Comparison of ENCODE assay signal across 24 mouse cellular contexts in the genomic region with DNA sequence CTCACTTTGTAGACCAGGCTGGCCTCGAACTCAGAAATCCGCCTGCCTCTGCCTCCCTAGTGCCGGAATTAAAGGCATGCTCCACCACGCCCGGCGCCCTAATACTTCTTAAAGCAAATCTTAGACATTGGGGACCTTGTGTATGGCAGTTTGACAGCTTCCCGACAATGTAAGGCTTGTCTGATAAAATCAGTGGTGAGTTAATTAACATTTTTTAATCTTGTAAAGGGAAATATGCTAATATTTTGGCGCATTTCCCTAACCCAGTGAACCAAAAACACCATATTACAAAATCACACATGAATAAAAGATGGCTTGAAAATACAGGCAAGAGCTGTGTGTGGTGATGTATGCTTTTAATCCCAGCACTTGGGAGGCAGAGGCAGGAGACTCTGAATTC. TPM values are rescaled to one million over a fixed set of nuclear protein-coding genes. Genes with fewer than 3 reads are reported as not detected.
DNase-seq lines count a peak whose midpoint lies in the region; ATAC-seq and TF ChIP-seq lines count a peak whose summit lies in the region.
"Had no signal": no experiment of that assay in that cellular context is flagged by ENCODE, and none has a peak within 500 bp of the region (broad histone marks: within the 10 kb centered on the region; RNA-seq: fewer than 3 reads in every experiment).

No protein-coding gene starts in this region.

- peaks cover 68% of the 10 kb centered on the region for H3K4me1 ChIP-seq in hindbrain, embryonic 10.5 days (replicated peaks)
- peaks cover 33% of the 10 kb centered on the region for H3K4me1 ChIP-seq in hindbrain, embryonic 12.5 days
- peaks cover 89% of the 10 kb centered on the region for H3K4me1 ChIP-seq in liver, embryonic 15.5 days (replicated peaks)
- peaks cover 57% of the 10 kb centered on the region for H3K4me1 ChIP-seq in liver, postnatal 0 days (ENCODE audit: insufficient read depth)
- H3K4me1 ChIP-seq in E14TG2a.4 (replicated peaks; ENCODE audit: low read depth, low read length) = peaks cover 89% of the 10 kb centered on the region
- H3K4me1 ChIP-seq in embryonic facial prominence, embryonic 10.5 days = peaks cover 70% of the 10 kb centered on the region

- no peak for DNase-seq in hindbrain, embryonic 10.5 days (ENCODE audit: low spot score)
- no peak for DNase-seq in liver, postnatal 0 days
- no peak for DNase-seq in embryonic facial prominence, embryonic 10.5 days (ENCODE audit: low spot score)
- DNase-seq in layer of hippocampus, adult 8-10 months (ENCODE audit: low spot score in 2 of 2) = no peak
- DNase-seq: adrenal gland, adult 8-10 months; cerebellum, adult 18-20 months; cerebellum, postnatal 36 days; embryo, embryonic 11 days; heart, postnatal 4 days; kidney, postnatal 10 days; left cerebral cortex, postnatal 4 days; right cerebral cortex, adult 18-20 months; right cerebral cortex, postnatal 4 days; thymus, postnatal 25 days had no signal

- H3K27ac ChIP-seq in hindbrain, embryonic 10.5 days = peak overlapping the region; percentile 53
- no peak overlapping the region for H3K27ac ChIP-seq in hindbrain, embryonic 12.5 days
- peak overlapping the region; percentile 66; the same call in 1 of the 2 replicates for H3K27ac ChIP-seq in liver, embryonic 15.5 days (replicated peaks)
- H3K27ac ChIP-seq in liver, postnatal 0 days (ENCODE audit: low read depth) = no peak overlapping the region
- peak overlapping the region; percentile 95; the same call in 1 of the 2 replicates for H3K27ac ChIP-seq in embryonic facial prominence, embryonic 10.5 days (replicated peaks)

- no peaks in the 10 kb centered on the region for H3K27me3 ChIP-seq in hindbrain, embryonic 10.5 days (ENCODE audit: insufficient read depth, poor library complexity, severe bottlenecking)
- no peaks in the 10 kb centered on the region for H3K27me3 ChIP-seq in hindbrain, embryonic 12.5 days
- H3K27me3 ChIP-seq in liver, embryonic 15.5 days = no peaks in the 10 kb centered on the region
- no peaks in the 10 kb centered on the region for H3K27me3 ChIP-seq in liver, postnatal 0 days (ENCODE audit: insufficient read depth, low read length)
- no peaks in the 10 kb centered on the region; the same call in 1 of the 2 replicates for H3K27me3 ChIP-seq in E14TG2a.4 (ENCODE audit: insufficient read depth, low read length)
- no peaks in the 10 kb centered on the region for H3K27me3 ChIP-seq in embryonic facial prominence, embryonic 10.5 days (replicated peaks; ENCODE audit: low read depth, poor library complexity, severe bottlenecking)
- H3K27me3 ChIP-seq: embryonic facial prominence, embryonic 15.5 days; heart, embryonic 15.5 days; neural tube, embryonic 15.5 days had no signal

- H3K36me3 ChIP-seq in hindbrain, embryonic 10.5 days = no peaks in the 10 kb centered on the region
- H3K36me3 ChIP-seq in hindbrain, embryonic 12.5 days = no peaks in the 10 kb centered on the region
- H3K36me3 ChIP-seq in liver, embryonic 15.5 days (replicated peaks) = no peaks in the 10 kb centered on the region
- H3K36me3 ChIP-seq in liver, postnatal 0 days (replicated peaks; ENCODE audit: insufficient read depth, low read length) = no peaks in the 10 kb centered on the region
- no peaks in the 10 kb centered on the region for H3K36me3 ChIP-seq in E14TG2a.4 (ENCODE audit: insufficient read depth, low read length)
- H3K36me3 ChIP-seq in embryonic facial prominence, embryonic 10.5 days (replicated peaks) = no peaks in the 10 kb centered on the region
- H3K36me3 ChIP-seq: embryonic facial prominence, embryonic 15.5 days; G1E; heart, embryonic 15.5 days; neural tube, embryonic 15.5 days had no signal

- no peaks in the 10 kb centered on the region for H3K9me3 ChIP-seq in hindbrain, embryonic 10.5 days
- H3K9me3 ChIP-seq in hindbrain, embryonic 12.5 days (replicated peaks) = no peaks in the 10 kb centered on the region
- no peaks in the 10 kb centered on the region for H3K9me3 ChIP-seq in liver, embryonic 15.5 days (replicated peaks)
- no peaks in the 10 kb centered on the region for H3K9me3 ChIP-seq in liver, postnatal 0 days (ENCODE audit: low read length)
- H3K9me3 ChIP-seq in E14TG2a.4 (ENCODE audit: low read length) = no peaks in the 10 kb centered on the region
- no peaks in the 10 kb centered on the region for H3K9me3 ChIP-seq in embryonic facial prominence, embryonic 10.5 days
- H3K9me3 ChIP-seq: embryonic facial prominence, embryonic 15.5 days; G1E; heart, embryonic 15.5 days; neural tube, embryonic 15.5 days had no signal

- no peak for ATAC-seq in hindbrain, embryonic 12.5 days (ENCODE audit: low FRiP score)
- no peak for ATAC-seq in liver, embryonic 15.5 days (ENCODE audit: insufficient read depth)
- no peak for ATAC-seq in liver, postnatal 0 days
- ATAC-seq: activated CD4-positive, CD25-positive, alpha-beta regulatory T cell, adult 4 months; intestine, postnatal 0 days had no signal

- TF ChIP-seq EP300 in liver, postnatal 0 days (IDR thresholded peaks at IDR 0.05; ENCODE audit: low read depth) = no peak

- TF ChIP-seq CTCF in liver, postnatal 0 days (IDR thresholded peaks at IDR 0.05; ENCODE audit: low read depth) = no peak
- TF ChIP-seq CTCF in E14TG2a.4 (conservative IDR thresholded peaks at IDR 0.05; ENCODE audit: low read length) = no peak

- no peak overlapping the region for H3K9ac ChIP-seq in hindbrain, embryonic 12.5 days
- no peak overlapping the region for H3K9ac ChIP-seq in liver, embryonic 15.5 days
- H3K9ac ChIP-seq in liver, postnatal 0 days (replicated peaks) = no peak overlapping the region
- H3K9ac ChIP-seq: embryonic facial prominence, embryonic 15.5 days had no signal

- H3K4me2 ChIP-seq in hindbrain, embryonic 12.5 days (replicated peaks) = no peak overlapping the region
- H3K4me2 ChIP-seq in liver, embryonic 15.5 days = no peak overlapping the region
- H3K4me2 ChIP-seq in liver, postnatal 0 days (ENCODE audit: low read depth, low read length) = no peak overlapping the region

- no peak overlapping the region for H3K4me3 ChIP-seq in hindbrain, embryonic 10.5 days
- H3K4me3 ChIP-seq in hindbrain, embryonic 12.5 days = no peak overlapping the region
- no peak overlapping the region for H3K4me3 ChIP-seq in liver, embryonic 15.5 days (replicated peaks)
- no peak overlapping the region for H3K4me3 ChIP-seq in liver, postnatal 0 days (ENCODE audit: low read depth, low read length)
- peak overlapping the region; percentile 81; the same call in 1 of the 2 replicates for H3K4me3 ChIP-seq in E14TG2a.4 (replicated peaks; ENCODE audit: low read length)
- H3K4me3 ChIP-seq in embryonic facial prominence, embryonic 10.5 days = no peak overlapping the region

- 93% methylated on average over 8 of the region's 8 CpGs for whole genome bisulfite sequencing in hindbrain, embryonic 10.5 days
- 92% methylated on average over 8 of the region's 8 CpGs for WGBS in hindbrain, embryonic 12.5 days
- WGBS in liver, embryonic 15.5 days (ENCODE audit: insufficient replicate concordance) = 83% methylated on average over 8 of the region's 8 CpGs
- WGBS in liver, postnatal 0 days (ENCODE audit: insufficient replicate concordance) = 83% methylated on average over 8 of the region's 8 CpGs
- whole genome bisulfite sequencing in embryonic facial prominence, embryonic 10.5 days = 96% methylated on average over 8 of the region's 8 CpGs

RNA-seq across cellular contexts. Expression of a gene that starts 7.9 kb away (rescaled TPM):
- polyA plus RNA-seq in hindbrain, embryonic 10.5 days (2016; fragmentation: Nextera tagmentation; extraction: Ambion mirVana) = 333 and 352 TPM in 2 replicates
- polyA plus RNA-seq in hindbrain, embryonic 12.5 days (2016; fragmentation: Nextera tagmentation; extraction: Ambion mirVana) = 404 and 420 TPM in 2 replicates
- polyA plus RNA-seq in liver, embryonic 15.5 days (2015; fragmentation: Nextera tagmentation; extraction: Ambion mirVana) = 108 and 124 TPM in 2 replicates
- polyA plus RNA-seq in liver, postnatal 0 days (2015; fragmentation: Nextera tagmentation; extraction: Ambion mirVana) = 5.9 and 6.2 TPM in 2 replicates
- polyA plus RNA-seq in embryonic facial prominence, embryonic 10.5 days (2016; fragmentation: Nextera tagmentation; extraction: Ambion mirVana) = 324 and 353 TPM in 2 replicates
- 100 to 1,000 TPM; 662 to 773 (median 703) TPM for total RNA-seq in layer of hippocampus, adult 8-10 months (2022)

RNA-seq across cellular contexts. Expression of a gene that starts 47.3 kb away (rescaled TPM):
- polyA plus RNA-seq in hindbrain, embryonic 10.5 days (2016; fragmentation: Nextera tagmentation; extraction: Ambion mirVana) = 0.09 TPM in 1 of 2 replicates, not detected in the other
- 0.07 and 0.10 TPM in 2 replicates for polyA plus RNA-seq in hindbrain, embryonic 12.5 days (2016; fragmentation: Nextera tagmentation; extraction: Ambion mirVana)
- 0.03 TPM in 1 of 2 replicates, not detected in the other for polyA plus RNA-seq in liver, embryonic 15.5 days (2015; fragmentation: Nextera tagmentation; extraction: Ambion mirVana)
- not detected in 2 replicates for polyA plus RNA-seq in liver, postnatal 0 days (2015; fragmentation: Nextera tagmentation; extraction: Ambion mirVana)
- polyA plus RNA-seq in embryonic facial prominence, embryonic 10.5 days (2016; fragmentation: Nextera tagmentation; extraction: Ambion mirVana) = 0.05 and 0.10 TPM in 2 replicates
- total RNA-seq in layer of hippocampus, adult 8-10 months (2022) = 1 to 10 TPM; 2.3 to 3.0 (median 2.7) TPM
- polyA plus RNA-seq: midbrain, embryonic 11.5 days had no signal

Comparison
In these comparisons a context has a peak if more than half of its experiments do, and no peak if none do; other contexts are left out.
1. H3K27ac ChIP-seq: peak in hindbrain, embryonic 10.5 days (single experiment), liver, embryonic 15.5 days (single experiment) and embryonic facial prominence, embryonic 10.5 days (single experiment); none in hindbrain, embryonic 12.5 days (single experiment) and liver, postnatal 0 days (single experiment).
2. RNA of a gene that starts 7.9 kb away (polyA plus RNA-seq): 404 to 420 TPM in hindbrain, embryonic 12.5 days, 333 to 352 TPM in hindbrain, embryonic 10.5 days, 324 to 353 TPM in embryonic facial prominence, embryonic 10.5 days and 108 to 124 TPM in liver, embryonic 15.5 days; 5.9 to 6.2 TPM in liver, postnatal 0 days; every median in the first group is over 10 times any median in the second.